Mouse (Mus musculus) midbrain, embryonic 11.5 days (tissue): ENCODE measurements around the gene Tmem238l. TPM values are rescaled to one million over a fixed set of nuclear protein-coding genes. Genes with fewer than 3 reads are reported as not detected.

Source experiments
- ATAC-seq: fragments of 200-750 bp; cut with Nextera tagmentation; 2 replicates; pipeline ENCODE4 v1.8.0; 2017; ENCODE audit warnings: moderate TSS enrichment, moderate library complexity; ENCODE audit not compliant: low FRiP score
- DNase-seq: peaks from one replicate; pipeline ENCODE4 v3.0.0; 2015; ENCODE audit warnings: low spot score; ENCODE audit errors: missing footprints
- H3K27ac ChIP-seq: fragments of 300-500 bp; sonication (generic); 2 replicates; pipeline ENCODE4 v1.5.1; 2014; ENCODE audit warnings: low read depth, low read length
- H3K27me3 ChIP-seq: fragments of 300-500 bp; sonication (generic); 2 replicates; pipeline ENCODE4 v1.6.1; 2014; ENCODE audit warnings: mild to moderate bottlenecking, low read length, moderate library complexity, mixed read lengths; ENCODE audit not compliant: control insufficient read depth, insufficient read depth
- H3K36me3 ChIP-seq: fragments of 300-500 bp; sonication (generic); 2 replicates; pipeline ENCODE4 v1.6.1; 2014; ENCODE audit warnings: mild to moderate bottlenecking, low read length, moderate library complexity, mixed read lengths; ENCODE audit not compliant: control insufficient read depth, insufficient read depth
- H3K4me1 ChIP-seq: fragments of 300-500 bp; sonication (generic); 2 replicates; pipeline ENCODE4 v1.6.1; 2014; ENCODE audit warnings: low read length; ENCODE audit not compliant: control insufficient read depth, insufficient read depth
- H3K4me2 ChIP-seq: fragments of 300-500 bp; sonication (generic); 2 replicates; pipeline ENCODE4 v1.6.1; 2014; ENCODE audit warnings: mild to moderate bottlenecking, moderate library complexity
- H3K4me3 ChIP-seq: fragments of 300-500 bp; sonication (generic); 2 replicates; pipeline ENCODE4 v1.5.1; 2014; ENCODE audit warnings: low read depth, low read length
- H3K9ac ChIP-seq: fragments of 300-500 bp; sonication (generic); 2 replicates; pipeline ENCODE4 v1.6.1; 2014; ENCODE audit warnings: low read length
- H3K9me3 ChIP-seq: fragments of 300-500 bp; sonication (generic); 2 replicates; pipeline ENCODE4 v1.6.1; 2016; ENCODE audit warnings: low read length; ENCODE audit not compliant: control insufficient read depth
- WGBS: fragments of 180-500 bp; shearing (Covaris S2); extraction: QIAGEN DNeasy Blood & Tissue Kit; methylation state at CpG from one replicate; pipeline ENCODE4 v1.1.7; 2014; 5-methylcytosine and 5-hydroxymethylcytosine counted together
- polyA plus RNA-seq: library from polyadenylated mRNA; unstranded; fragments of >200 nt; fragmentation: Nextera tagmentation; extraction: Ambion mirVana; gene quantifications from 2 replicates; pipeline ENCODE4 v1.2.1, GENCODE M21; 2014

The Tmem238l gene
- polyA plus RNA-seq, 1 experiment from 2014 or later = not detected

- H3K4me2 ChIP-seq = no peak overlapping the region
- H3K36me3 ChIP-seq = no peaks in the 10 kb centered on the region
- H3K9ac ChIP-seq = no peak overlapping the region
- 85% methylated on average over 1 of the region's 1 CpGs for WGBS
- no peaks in the 10 kb centered on the region for H3K27me3 ChIP-seq
- no peak overlapping the region for H3K4me3 ChIP-seq
- ATAC-seq (no peak), DNase-seq (no peak)
- no peaks in the 10 kb centered on the region for H3K4me1 ChIP-seq
- H3K27ac ChIP-seq = no peak overlapping the region
- H3K9me3 ChIP-seq = no peaks in the 10 kb centered on the region
These were observed 12.1 kb downstream of the Tmem238l start for GRCm38 (mm10) chr11:66968575-66968974.

DNA sequence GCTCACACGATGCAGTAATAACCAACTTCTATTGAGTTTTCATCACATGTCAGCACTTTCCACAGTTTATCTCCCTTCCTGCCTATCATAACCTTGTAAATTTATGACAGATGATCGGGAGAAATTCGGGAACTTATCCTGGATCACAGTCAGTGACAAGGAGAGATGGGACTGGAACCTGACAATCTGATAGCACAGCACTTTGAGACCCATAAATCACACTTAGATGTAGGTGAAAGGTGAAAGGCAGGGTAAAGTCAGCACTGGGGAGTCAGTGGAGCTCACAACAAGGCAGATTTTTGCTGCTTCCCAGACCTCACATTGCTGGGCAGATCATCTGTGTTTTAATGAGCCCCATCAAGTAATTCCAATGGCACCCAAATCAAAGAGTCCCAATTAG, 17.1 kb downstream of the Tmem238l start:
- Histone ChIP-seq H3K9me3 (no peaks in the 10 kb centered on the region), H3K4me1 (no peaks in the 10 kb centered on the region), H3K4me3 (no peak overlapping the region), H3K9ac (no peak overlapping the region), H3K36me3 (no peaks in the 10 kb centered on the region), H3K27ac (no peak overlapping the region), H3K4me2 (no peak overlapping the region), H3K27me3 (no peaks in the 10 kb centered on the region)
- ATAC-seq (no peak), DNase-seq (no peak)
- WGBS = 80% methylated on average over 3 of the region's 3 CpGs

- no peak for ATAC-seq
- no peaks in the 10 kb centered on the region for H3K36me3 ChIP-seq
- no peaks in the 10 kb centered on the region for H3K9me3 ChIP-seq
- H3K27me3 ChIP-seq = no peaks in the 10 kb centered on the region
- WGBS = 90% methylated on average over 7 of the region's 7 CpGs
- peak; percentile 59 for DNase-seq
- H3K9ac ChIP-seq = no peak overlapping the region
- H3K4me3 ChIP-seq = no peak overlapping the region
- no peak overlapping the region for H3K27ac ChIP-seq
- H3K4me2 ChIP-seq = no peak overlapping the region
- no peaks in the 10 kb centered on the region for H3K4me1 ChIP-seq
These were observed 19.3 kb downstream of the Tmem238l start for GRCm38 (mm10) chr11:66975606-66976330.

DNA sequence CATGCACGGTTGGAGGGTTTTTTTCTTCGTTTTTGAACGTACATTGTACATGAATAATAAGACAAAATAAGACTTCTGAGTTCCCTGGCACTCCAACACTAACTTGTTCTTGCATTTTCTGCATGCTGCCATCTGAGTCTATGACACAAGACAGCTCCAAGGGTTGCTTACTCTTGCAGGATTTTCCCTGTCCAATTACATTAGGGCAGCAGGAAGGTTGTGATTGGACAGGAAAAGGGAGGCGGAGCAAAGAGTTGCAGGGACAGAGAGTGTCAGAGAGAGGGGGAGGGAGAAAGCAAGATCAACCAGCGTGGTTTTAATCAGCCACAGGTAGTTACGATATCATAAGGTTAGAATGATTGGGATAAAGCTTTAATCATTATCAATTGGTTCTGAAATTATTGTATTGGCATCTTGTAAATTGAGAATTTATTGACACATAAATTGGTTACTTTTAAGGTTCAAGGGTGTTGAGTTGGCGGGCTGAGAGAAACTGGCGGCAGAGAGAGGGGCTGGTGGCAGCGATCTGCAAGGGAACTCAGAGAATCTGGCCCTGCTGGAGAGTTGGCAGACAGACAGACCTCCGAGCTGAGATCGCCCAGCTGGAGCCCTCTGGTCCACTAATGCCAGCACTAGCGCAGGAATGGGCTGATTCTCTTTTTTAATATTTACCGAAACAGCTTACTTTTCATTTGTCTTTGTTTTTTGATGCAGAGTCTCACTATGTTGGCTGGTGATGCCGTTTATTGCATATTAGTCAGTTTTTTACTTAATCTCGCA, 25.1 kb downstream of the Tmem238l start:
- no peaks in the 10 kb centered on the region for H3K27me3 ChIP-seq
- no peaks in the 10 kb centered on the region for H3K9me3 ChIP-seq
- 78% methylated on average over 15 of the region's 15 CpGs for WGBS
- peak; percentile 77 for DNase-seq
- no peak overlapping the region for H3K9ac ChIP-seq
- no peak overlapping the region for H3K27ac ChIP-seq
- H3K36me3 ChIP-seq = no peaks in the 10 kb centered on the region
- ATAC-seq = no peak
- H3K4me3 ChIP-seq = no peak overlapping the region
- H3K4me2 ChIP-seq = no peak overlapping the region
- H3K4me1 ChIP-seq = peaks cover 8% of the 10 kb centered on the region

DNA sequence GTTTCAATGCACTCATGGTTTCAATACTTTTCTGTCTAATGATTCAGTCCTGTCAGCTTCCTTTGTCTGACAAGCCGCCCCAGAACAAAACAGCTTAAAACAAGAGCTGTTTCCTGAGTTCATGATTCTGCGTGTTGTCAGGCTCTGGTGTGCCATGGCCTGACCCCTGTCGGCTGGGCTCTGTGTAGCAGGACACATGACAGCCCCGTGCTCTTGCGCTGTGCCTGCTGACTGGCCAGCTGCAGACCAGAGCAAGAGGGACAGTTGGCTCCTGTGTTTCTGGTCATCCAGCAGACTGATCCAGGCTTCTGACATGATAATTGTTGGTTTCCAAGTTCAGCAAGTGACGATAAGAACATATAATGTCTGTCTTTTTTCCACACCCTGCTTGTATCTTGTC, 26.4 kb downstream of the Tmem238l start:
- Histone ChIP-seq H3K27ac (no peak overlapping the region), H3K27me3 (no peaks in the 10 kb centered on the region), H3K9me3 (no peaks in the 10 kb centered on the region), H3K4me3 (no peak overlapping the region), H3K36me3 (no peaks in the 10 kb centered on the region), H3K4me2 (no peak overlapping the region), H3K4me1 (peaks cover 8% of the 10 kb centered on the region), H3K9ac (no peak overlapping the region)
- whole genome bisulfite sequencing = 43% methylated on average over 6 of the region's 6 CpGs
- DNase-seq (peak; percentile 87), ATAC-seq (0 out of 2 replicates have a peak, but pooled peaks have one; percentile 46)

DNA sequence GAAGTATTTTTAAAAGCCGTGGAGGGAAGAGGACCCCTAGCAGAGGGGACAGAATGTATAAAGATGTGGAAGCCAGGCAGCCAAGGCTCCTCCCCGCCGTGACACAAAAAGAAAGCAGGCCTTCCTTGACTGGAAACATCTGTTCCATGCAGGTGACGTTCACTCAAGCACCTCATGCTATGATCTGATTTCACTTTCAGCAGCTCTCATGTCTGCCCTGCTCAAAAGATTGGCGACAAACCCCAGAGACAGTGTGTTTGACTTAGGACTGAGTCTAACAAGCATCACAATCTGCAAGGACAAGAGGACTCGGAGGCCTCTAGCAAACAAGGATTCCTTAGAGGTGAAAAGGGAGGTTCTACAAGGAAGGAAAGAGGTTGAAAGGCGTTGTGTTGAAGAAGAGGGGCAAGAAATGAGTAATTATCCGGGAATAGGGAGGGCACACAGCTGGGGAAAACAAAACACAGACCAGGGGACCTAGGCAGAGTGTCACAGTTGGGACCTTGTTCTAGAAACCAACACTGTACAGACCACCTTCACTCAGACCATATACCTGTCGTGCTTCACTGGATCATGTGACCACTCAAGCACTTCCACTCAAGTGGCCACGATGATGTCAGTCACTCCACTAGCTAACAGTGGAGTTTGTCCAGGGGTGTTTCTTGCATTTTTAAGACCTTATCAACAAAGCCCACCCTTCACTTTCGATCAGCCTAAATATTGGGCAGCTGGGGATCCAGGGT, 27.2 kb downstream of the Tmem238l start:
- ATAC-seq (peak; percentile 41; the same call in 1 of the 2 replicates), DNase-seq (peak; percentile 82)
- WGBS = 63% methylated on average over 11 of the region's 11 CpGs
- no peaks in the 10 kb centered on the region for H3K27me3 ChIP-seq
- H3K9ac ChIP-seq = no peak overlapping the region; the same call in 1 of the 2 replicates
- H3K27ac ChIP-seq = no peak overlapping the region
- no peaks in the 10 kb centered on the region for H3K9me3 ChIP-seq
- H3K4me3 ChIP-seq = no peak overlapping the region
- H3K4me1 ChIP-seq = peaks cover 8% of the 10 kb centered on the region
- no peak overlapping the region for H3K4me2 ChIP-seq
- H3K36me3 ChIP-seq = no peaks in the 10 kb centered on the region

DNA sequence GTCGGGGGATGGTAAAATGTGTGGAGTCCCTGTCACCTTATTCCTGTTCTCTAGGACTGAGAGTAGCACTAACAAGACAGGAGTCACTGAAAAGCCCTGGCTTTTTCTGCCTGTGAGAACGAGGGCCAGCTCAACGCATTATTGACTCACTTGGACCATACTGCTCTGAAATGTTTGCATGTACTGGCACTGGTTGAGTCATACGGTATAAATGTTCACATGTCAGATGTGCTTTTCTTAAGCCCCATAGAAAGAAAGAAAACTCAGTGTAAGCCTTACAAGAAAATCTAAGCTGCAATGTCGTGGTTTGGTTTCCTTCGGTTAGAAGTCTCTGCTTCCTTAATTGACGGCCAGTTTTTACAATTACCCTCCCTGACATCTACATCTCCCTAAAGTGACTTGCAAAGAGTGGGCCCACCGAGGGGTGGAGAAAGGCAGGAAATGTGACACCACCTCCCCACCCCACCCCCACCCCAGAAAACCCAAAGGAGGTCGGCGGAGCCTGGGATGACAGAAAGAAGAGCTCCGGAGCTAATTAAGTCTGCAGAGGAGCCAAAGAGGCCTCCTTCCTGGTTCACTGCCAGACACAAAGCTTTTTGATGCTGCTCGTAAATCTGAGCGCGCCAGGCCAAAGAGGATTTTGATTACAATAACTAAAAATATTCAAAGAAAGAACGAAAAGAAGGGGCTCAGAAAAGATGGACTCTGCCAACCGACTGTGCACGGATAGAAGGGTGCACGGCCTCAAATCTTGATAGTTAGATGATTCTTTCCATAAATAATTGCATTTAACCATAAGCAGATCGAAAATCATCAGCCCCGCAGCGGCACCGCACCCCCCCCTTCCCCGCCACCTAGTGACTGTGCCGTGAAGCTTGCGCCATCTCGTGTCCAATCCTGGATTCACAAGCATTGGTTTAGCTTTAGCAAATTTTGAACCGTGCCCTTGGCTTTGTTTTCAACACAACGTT, 28.0 kb downstream of the Tmem238l start:
- ATAC-seq (peak; percentile 72), DNase-seq (peak; percentile 98)
- Histone ChIP-seq H3K4me2 (peak overlapping the region; percentile 56), H3K4me1 (peaks cover 8% of the 10 kb centered on the region), H3K9me3 (no peaks in the 10 kb centered on the region), H3K9ac (peak overlapping the region; percentile 52), H3K36me3 (no peaks in the 10 kb centered on the region), H3K27ac (peak overlapping the region; percentile 58), H3K4me3 (peak overlapping the region; percentile 30), H3K27me3 (no peaks in the 10 kb centered on the region)
- WGBS = 4% methylated on average over 28 of the region's 28 CpGs

- peak overlapping the region; percentile 56 for H3K4me2 ChIP-seq
- H3K36me3 ChIP-seq = no peaks in the 10 kb centered on the region
- WGBS = 35% methylated on average over 11 of the region's 11 CpGs
- peak overlapping the region; percentile 52 for H3K9ac ChIP-seq
- peak overlapping the region; percentile 58; the same call in 1 of the 2 replicates for H3K27ac ChIP-seq
- H3K4me3 ChIP-seq = peak overlapping the region; percentile 30
- ATAC-seq (no peak), DNase-seq (no peak)
- H3K4me1 ChIP-seq = peaks cover 8% of the 10 kb centered on the region
- H3K27me3 ChIP-seq = no peaks in the 10 kb centered on the region
- H3K9me3 ChIP-seq = no peaks in the 10 kb centered on the region
These were observed 28.8 kb downstream of the Tmem238l start for GRCm38 (mm10) chr11:66985136-66985702.
